Mouse (Mus musculus): ENCODE data around the gene Olfr1128.
"Not testable (repeated sequence)": the region's sequence is repeated elsewhere in the genome, so short reads cannot be mapped to it uniquely, and the experiment has no call there.

The Olfr1128 gene

DNA sequence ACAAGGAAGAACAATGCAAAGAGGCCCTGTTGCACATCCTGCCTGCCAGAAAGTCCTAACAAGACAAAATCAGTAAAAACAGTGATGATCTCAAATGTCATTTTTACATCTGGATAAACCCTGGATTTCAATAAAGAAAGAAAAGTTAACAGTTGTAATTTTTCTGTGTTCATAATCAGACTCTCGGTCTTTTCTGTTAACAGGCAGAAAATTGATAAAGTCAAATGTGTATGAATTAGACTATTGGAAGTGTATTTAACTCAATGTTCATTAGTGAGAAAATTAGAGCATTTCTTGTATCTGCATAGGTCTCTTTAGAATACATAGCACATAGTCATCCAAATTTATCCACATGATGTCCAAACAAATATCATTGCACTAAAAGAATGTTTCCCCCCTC lies at the start of gene Olfr1128:
Gene Olfr1128 (minus strand): TSS at position 101 of the 400 bp plus-strand sequence.
- no peak for DNase-seq (ENCODE audit: low spot score in 2 of 2)

DNA sequence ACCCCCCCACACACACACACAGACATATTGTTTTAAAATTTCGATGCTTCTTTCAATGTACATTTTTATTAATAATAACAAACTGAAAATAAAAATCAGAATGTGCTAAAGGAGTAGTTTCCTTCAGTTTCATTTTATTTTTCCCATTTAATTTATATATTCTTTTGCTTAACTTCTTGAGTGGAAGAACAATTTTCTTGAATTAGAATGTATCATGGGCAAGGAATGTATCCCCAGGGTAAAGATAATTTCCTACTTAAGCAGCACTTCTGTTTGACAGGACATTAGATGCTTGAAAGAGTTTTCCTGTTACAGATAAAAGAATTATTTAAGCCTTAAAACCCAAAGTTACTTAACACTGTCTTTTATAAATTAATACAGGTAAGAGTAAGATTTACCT lies 28.3 kb upstream of the Olfr1128 start, which contains the start of gene Olfr1129:
Gene Olfr1129 (plus strand): TSS at position 301 of the 400 bp plus-strand sequence.
- not testable (repeated sequence) for DNase-seq (ENCODE audit: low spot score in 2 of 2)

GRCm38 (mm10) chr2:87534826-87535225 lies 10.5 kb downstream of the Olfr1128 start:
- no peak for DNase-seq (ENCODE audit: low spot score in 2 of 2)

GRCm38 (mm10) chr2:87531496-87531895 lies 13.8 kb downstream of the Olfr1128 start, which contains the start of gene Olfr153:
Gene Olfr153, plus strand, starts transcription at chr2:87531796.
- DNase-seq (ENCODE audit: low spot score in 2 of 2), result no peak

DNA sequence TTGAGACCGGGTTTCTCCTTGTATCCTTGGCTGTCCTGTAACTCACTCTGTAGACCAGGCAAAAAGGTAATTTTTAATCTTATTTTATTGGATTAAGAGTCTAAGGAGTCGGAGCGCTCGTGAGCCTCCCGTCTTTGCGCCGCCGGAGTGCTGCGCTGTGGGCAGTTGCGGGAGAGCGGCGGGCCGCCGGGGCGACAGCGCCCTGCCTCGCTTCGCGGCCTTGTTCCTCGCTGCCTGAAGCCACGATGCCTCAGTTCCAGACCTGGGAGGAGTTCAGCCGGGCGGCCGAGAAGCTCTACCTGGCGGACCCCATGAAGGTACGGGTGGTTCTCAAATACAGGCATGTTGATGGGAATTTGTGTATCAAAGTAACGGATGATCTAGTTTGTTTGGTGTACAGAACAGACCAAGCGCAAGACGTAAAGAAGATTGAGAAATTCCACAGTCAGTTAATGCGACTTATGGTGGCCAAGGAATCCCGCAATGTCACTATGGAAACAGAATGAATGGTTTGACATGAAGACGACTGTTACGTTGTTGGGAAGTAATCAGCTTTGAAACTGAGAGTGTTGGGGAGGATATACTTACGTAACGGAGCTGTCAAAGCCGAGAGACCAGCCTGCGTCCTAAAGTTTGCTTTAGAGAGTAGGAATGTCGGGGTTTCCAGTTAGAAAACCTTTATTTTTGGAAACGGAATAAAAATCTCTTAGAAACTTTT lies 19.3 kb downstream of the Olfr1128 start:
- DNase-seq (ENCODE audit: low spot score in 2 of 2), result not testable (repeated sequence)

- no peak for DNase-seq (ENCODE audit: low spot score in 2 of 2)
Measured at GRCm38 (mm10) chr2:87520651-87521050, 24.7 kb downstream of the Olfr1128 start.

DNA sequence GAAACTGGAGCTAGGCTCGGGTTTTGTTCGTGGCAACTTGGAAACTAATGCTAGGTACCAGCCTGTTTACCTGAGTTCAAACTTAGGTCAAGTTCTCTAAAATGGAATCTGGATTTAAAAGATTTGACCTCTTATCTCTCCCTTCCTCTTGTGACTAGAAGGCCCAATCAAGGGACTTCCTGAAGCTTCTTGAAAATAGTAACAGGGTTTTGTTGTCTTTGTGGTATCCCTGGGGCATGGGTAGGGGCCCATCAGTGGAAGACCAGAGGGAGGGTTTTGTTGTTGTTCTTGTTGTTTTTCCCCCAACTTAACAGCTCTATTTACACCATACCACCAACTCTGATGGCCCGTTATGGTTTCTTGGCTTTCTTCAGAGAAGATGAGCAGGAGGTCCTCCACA lies 28.8 kb downstream of the Olfr1128 start:
- DNase-seq (ENCODE audit: low spot score in 2 of 2), result no peak

- no peak for DNase-seq (ENCODE audit: low spot score in 2 of 2)
Measured at GRCm38 (mm10) chr2:87515457-87516060, 29.8 kb downstream of the Olfr1128 start.

DNA sequence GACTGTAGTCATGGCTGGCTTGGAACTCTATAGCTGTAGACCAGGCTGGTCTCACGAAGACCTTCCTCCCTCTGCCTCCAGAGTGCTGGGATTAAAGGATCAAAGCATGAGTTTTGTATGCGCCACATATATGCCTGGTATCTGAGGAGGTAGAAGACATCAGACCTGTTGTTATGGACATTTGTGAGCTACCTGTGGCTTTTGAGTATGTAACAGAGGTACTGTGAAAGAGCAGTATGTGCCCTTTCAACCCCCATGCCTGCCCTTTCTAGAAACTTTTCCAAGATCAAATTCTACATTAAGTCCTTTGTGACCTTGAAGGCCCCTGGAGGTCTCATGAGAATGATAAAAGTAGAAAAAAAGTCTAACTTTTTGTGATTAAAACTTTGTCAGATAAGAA lies 30.3 kb downstream of the Olfr1128 start:
- DNase-seq (ENCODE audit: low spot score in 2 of 2), result no peak

- no peak for DNase-seq (ENCODE audit: low spot score in 2 of 2)
Measured at GRCm38 (mm10) chr2:87506265-87506664, 39.1 kb downstream of the Olfr1128 start, which contains the start of gene Pramel6. Gene Pramel6, plus strand, starts transcription at chr2:87506565.

GRCm38 (mm10) chr2:87496993-87497392 lies 48.3 kb downstream of the Olfr1128 start, which contains the start of gene Pramel7:
Gene Pramel7, minus strand, starts transcription at chr2:87497093.
- not testable (repeated sequence) for DNase-seq (ENCODE audit: low spot score in 2 of 2)
